Mouse (Mus musculus): ENCODE measurements around the gene Adamts17.

DNA sequence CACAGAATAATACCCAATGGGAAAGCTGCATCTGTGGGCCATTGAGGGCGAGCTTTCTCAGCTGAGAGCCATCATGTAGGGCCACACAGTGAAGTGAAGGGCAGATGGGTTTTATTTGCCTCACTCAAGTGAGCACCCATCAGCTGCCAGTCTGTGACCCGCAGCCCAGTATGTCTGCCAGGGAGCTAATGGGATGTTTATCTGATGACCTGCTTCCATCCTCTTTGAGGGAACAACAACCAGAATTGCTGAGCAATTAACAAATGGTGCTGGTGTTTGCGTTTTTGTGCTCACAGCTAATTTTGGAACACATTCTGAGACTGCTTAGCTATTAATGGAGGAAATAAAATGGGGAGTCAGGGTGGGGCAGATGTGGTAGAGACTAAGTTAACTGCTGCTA is 12.6 kb downstream of the Adamts17 start:
- TF ChIP-seq TAL1 (IDR thresholded peaks at IDR 0.05; ENCODE audit: low read length) (no peak), E2F4 (IDR thresholded peaks at IDR 0.05; ENCODE audit: borderline replicate concordance, low read depth, low read length) (no peak), CHD1 (IDR thresholded peaks at IDR 0.05; ENCODE audit: low read depth, low read length) (no peak), ZC3H11A (IDR thresholded peaks at IDR 0.05; ENCODE audit: low read depth, low read length) (no peak), CTCF (IDR thresholded peaks at IDR 0.05 in 2 of 3, conservative IDR thresholded peaks at IDR 0.05 in 1 of 3; ENCODE audit: control insufficient read depth in 1 of 3, insufficient read depth in 1 of 3, low read depth in 2 of 3, low read length in 3 of 3, poor library complexity in 1 of 3, severe bottlenecking in 1 of 3) (no peak), POLR2A (IDR thresholded peaks at IDR 0.05; ENCODE audit: control insufficient read depth in 1 of 2, insufficient read depth in 1 of 2, low read depth in 1 of 2, low read length in 2 of 2, poor library complexity in 1 of 2) (no peak), ETS1 (IDR thresholded peaks at IDR 0.05; ENCODE audit: low read depth, low read length) (no peak), CHD2 (IDR thresholded peaks at IDR 0.05; ENCODE audit: low read length) (no peak), ZKSCAN1 (IDR thresholded peaks at IDR 0.05; ENCODE audit: low read depth, low read length) (no peak)

Data from MEL (cell line).